Mouse (Mus musculus) megakaryocyte-erythroid progenitor cell, adult 5 weeks (primary cell): ENCODE measurements around the gene Samsn1. TPM values are rescaled to one million over a fixed set of nuclear protein-coding genes. Genes with fewer than 3 reads are reported as not detected.

Experiments
- polyA plus RNA-seq: library from polyadenylated mRNA; stranded (reverse); fragments of >175 nt; gene quantifications from 2 replicates; pipeline ENCODE4 v1.2.3, GENCODE M21; 2012

The Samsn1 gene
- polyA plus RNA-seq = 2.2 and 4.0 TPM in 2 replicates

GRCm38 (mm10) chr16:76022181-76022580 lies at the start of gene Samsn1:
Samsn1 (minus strand) TSS chr16:76022281.

